Mouse (Mus musculus) midbrain, embryonic 14.5 days (tissue): ENCODE results near the gene Trappc11. TPM values are rescaled to one million over a fixed set of nuclear protein-coding genes. Genes with fewer than 3 reads are reported as not detected.

ENCODE experiments used
- ATAC-seq: fragments of 200-750 bp; cut with Nextera tagmentation; 2 replicates; pipeline ENCODE4 v1.8.0; 2017; ENCODE audit warnings: moderate number of reproducible peaks, moderate library complexity; ENCODE audit not compliant: low FRiP score, low TSS enrichment
- DNase-seq: peaks from one replicate; pipeline ENCODE4 v3.0.0-alpha.2; 2015
- H3K27ac ChIP-seq: fragments of 300-500 bp; sonication (generic); replicated peaks from 2 replicates; pipeline ENCODE4 v1.5.1; 2014; ENCODE audit warnings: mild to moderate bottlenecking, low read depth, low read length, moderate library complexity
- H3K27me3 ChIP-seq: fragments of 300-500 bp; sonication (generic); 2 replicates; pipeline ENCODE4 v1.6.1; 2014; ENCODE audit warnings: low read length, control low read depth, mixed read lengths; ENCODE audit not compliant: control insufficient read depth, insufficient read depth
- H3K36me3 ChIP-seq: fragments of 300-500 bp; sonication (generic); 2 replicates; pipeline ENCODE4 v1.6.1; 2014; ENCODE audit warnings: low read length, control low read depth; ENCODE audit not compliant: control insufficient read depth, insufficient read depth
- H3K4me1 ChIP-seq: fragments of 300-500 bp; sonication (generic); 2 replicates; pipeline ENCODE4 v1.6.1; 2014; ENCODE audit warnings: mild to moderate bottlenecking, antibody characterized with exemption, low read length, control low read depth; ENCODE audit not compliant: control insufficient read depth, insufficient read depth
- H3K4me2 ChIP-seq: fragments of 300-500 bp; sonication (generic); 2 replicates; pipeline ENCODE4 v1.6.1; 2014; ENCODE audit warnings: mild to moderate bottlenecking, low read length, moderate library complexity
- H3K4me3 ChIP-seq: fragments of 300-500 bp; sonication (generic); replicated peaks from 2 replicates; pipeline ENCODE4 v1.5.1; 2014; ENCODE audit warnings: low read depth, low read length
- H3K9ac ChIP-seq: fragments of 300-500 bp; sonication (generic); replicated peaks from 2 replicates; pipeline ENCODE4 v1.6.1; 2014; ENCODE audit warnings: mild to moderate bottlenecking, low read length, moderate library complexity
- H3K9me3 ChIP-seq: fragments of 300-500 bp; sonication (generic); 2 replicates; pipeline ENCODE4 v1.6.1; 2016; ENCODE audit warnings: low read length, control low read depth, mixed read lengths; ENCODE audit not compliant: control insufficient read depth
- WGBS: fragments of 180-500 bp; shearing (Covaris S2); extraction: QIAGEN DNeasy Blood & Tissue Kit; methylation state at CpG from one replicate; pipeline ENCODE4 v1.1.7; 2014; 5-methylcytosine and 5-hydroxymethylcytosine counted together
- polyA plus RNA-seq: library from polyadenylated mRNA; unstranded; fragments of >200 nt; fragmentation: Nextera tagmentation; extraction: Ambion mirVana; gene quantifications from 2 replicates; pipeline ENCODE4 v1.2.1, GENCODE M21; 2014

Trappc11 gene
- polyA plus RNA-seq, 1 experiment from 2014 or later: 50.9 TPM

DNA sequence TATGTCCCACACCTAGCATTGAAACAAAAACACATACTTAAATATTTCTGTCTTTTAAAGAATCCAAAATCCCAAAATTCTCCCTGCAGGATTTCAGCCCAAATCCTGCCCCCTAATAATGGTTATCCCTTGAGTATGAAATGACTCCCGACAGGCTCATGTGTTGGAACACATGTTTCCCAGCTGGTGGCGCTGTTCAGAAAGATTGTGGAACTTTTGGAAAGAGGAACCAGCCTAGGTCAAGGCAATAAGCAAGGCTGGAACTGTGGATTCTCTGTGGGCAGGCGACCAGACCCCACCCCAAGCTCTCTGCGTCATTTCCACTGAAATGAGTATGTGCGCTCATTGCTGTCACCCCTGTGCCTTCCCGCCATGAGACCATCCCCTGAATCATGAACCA is 20.3 kb upstream of the Trappc11 start:
- WGBS: 82% methylated on average over 6 of the region's 6 CpGs
- peak; percentile 16 for DNase-seq
- no peaks in the 10 kb centered on the region for H3K27me3 ChIP-seq

DNA sequence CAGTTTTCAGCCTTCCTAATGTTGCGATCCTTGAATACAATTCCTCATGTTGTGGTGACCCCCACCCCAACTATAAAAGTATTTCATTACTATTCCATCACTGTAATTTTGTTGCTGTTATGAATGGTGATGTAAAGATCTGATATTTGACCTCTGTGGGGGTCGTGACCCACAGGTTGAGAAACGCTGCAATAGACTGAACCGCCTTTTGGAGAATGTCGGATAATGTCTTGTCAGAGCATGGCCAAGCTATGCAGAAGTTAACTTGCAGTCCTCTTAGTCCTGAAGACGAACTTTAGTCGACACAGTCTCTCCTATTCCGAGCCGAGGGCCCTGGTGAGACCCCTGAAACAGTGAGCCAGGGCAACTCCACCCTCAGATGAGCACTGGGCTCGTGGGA is 13.8 kb upstream of the Trappc11 start:
- no peaks in the 10 kb centered on the region for H3K9me3 ChIP-seq
- H3K4me2 ChIP-seq: no peak overlapping the region
- no peak overlapping the region for H3K9ac ChIP-seq
- ATAC-seq (no peak), DNase-seq (no peak)
- no peak overlapping the region for H3K4me3 ChIP-seq
- H3K36me3 ChIP-seq: peaks cover 91% of the 10 kb centered on the region
- no peak overlapping the region for H3K27ac ChIP-seq
- 99% methylated on average over 10 of the region's 10 CpGs for WGBS
- no peaks in the 10 kb centered on the region for H3K27me3 ChIP-seq
- no peaks in the 10 kb centered on the region for H3K4me1 ChIP-seq

More for the DNA sequence above, 20.3 kb upstream of the Trappc11 start:
- H3K4me3 ChIP-seq: no peak overlapping the region
- H3K36me3 ChIP-seq: peaks cover 36% of the 10 kb centered on the region
- no peak overlapping the region for H3K4me2 ChIP-seq
- no peak overlapping the region for H3K9ac ChIP-seq
- no peak overlapping the region for H3K27ac ChIP-seq
- ATAC-seq: no peak
- H3K4me1 ChIP-seq: no peaks in the 10 kb centered on the region
- H3K9me3 ChIP-seq: no peaks in the 10 kb centered on the region

GRCm38 (mm10) chr8:47544094-47544493 is 10.8 kb upstream of the Trappc11 start:
- H3K4me1 ChIP-seq: no peaks in the 10 kb centered on the region
- peaks cover 78% of the 10 kb centered on the region for H3K36me3 ChIP-seq

DNA sequence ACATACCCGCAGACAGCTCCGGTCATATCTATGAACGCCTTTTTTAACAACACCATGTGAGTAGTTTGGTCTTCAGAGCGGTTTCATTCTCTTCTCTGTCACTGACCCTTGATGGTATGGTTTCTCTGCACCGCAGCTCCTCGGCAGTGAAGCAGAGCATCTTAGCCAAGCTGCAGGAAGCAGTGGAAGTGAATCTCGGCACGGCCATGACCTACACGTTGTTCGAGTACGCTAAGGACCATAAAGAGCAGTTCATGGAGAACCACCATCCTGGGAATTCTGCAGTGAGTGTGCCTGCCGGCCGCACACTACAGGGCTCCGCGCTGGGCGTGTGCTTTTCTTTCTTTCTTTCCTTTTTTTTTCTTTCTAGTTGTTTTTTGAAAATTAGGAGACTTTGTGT is 9.5 kb upstream of the Trappc11 start:
- H3K4me1 ChIP-seq: no peaks in the 10 kb centered on the region
- H3K4me3 ChIP-seq: no peak overlapping the region
- no peak overlapping the region for H3K9ac ChIP-seq
- 97% methylated on average over 16 of the region's 16 CpGs for WGBS
- no peak overlapping the region for H3K27ac ChIP-seq
- H3K36me3 ChIP-seq: peaks cover 74% of the 10 kb centered on the region
- no peak for ATAC-seq
- H3K9me3 ChIP-seq: no peaks in the 10 kb centered on the region
- H3K27me3 ChIP-seq: no peaks in the 10 kb centered on the region
- H3K4me2 ChIP-seq: no peak overlapping the region
- no peak for DNase-seq

More at GRCm38 (mm10) chr8:47544094-47544493, 10.8 kb upstream of the Trappc11 start:
- 93% methylated on average over 5 of the region's 5 CpGs for WGBS
- Histone ChIP-seq H3K9ac (no peak overlapping the region), H3K4me3 (no peak overlapping the region), H3K27ac (no peak overlapping the region), H3K9me3 (no peaks in the 10 kb centered on the region), H3K27me3 (no peaks in the 10 kb centered on the region), H3K4me2 (no peak overlapping the region)
- ATAC-seq (no peak), DNase-seq (no peak)

DNA sequence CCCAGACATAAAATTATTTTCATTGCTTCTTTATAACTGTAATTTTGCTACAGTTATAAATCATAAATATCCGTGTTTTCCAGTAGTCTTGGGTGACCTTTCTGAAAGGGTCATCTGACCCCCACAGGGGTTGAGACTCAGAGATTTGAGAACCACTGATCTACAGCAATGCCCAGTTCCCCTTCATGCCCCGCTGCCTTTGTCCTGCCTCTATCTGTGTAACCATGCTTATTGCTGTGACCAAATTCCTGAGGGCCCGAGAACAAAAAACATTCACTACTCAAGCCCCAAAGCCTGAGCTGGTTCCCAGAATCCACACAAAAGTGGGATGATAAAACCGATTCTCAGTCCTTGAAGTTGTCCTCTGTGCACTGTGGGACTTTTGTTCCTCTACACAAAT is 5.1 kb upstream of the Trappc11 start:
- Histone ChIP-seq H3K4me2 (no peak overlapping the region), H3K9me3 (no peaks in the 10 kb centered on the region), H3K27me3 (no peaks in the 10 kb centered on the region), H3K27ac (no peak overlapping the region), H3K4me1 (peaks cover 9% of the 10 kb centered on the region; the same call in 1 of the 2 replicates), H3K4me3 (no peak overlapping the region), H3K36me3 (peaks cover 39% of the 10 kb centered on the region), H3K9ac (no peak overlapping the region)
- no peak for ATAC-seq
- DNase-seq: no peak
- 45% methylated on average over 4 of the region's 4 CpGs for WGBS

GRCm38 (mm10) chr8:47528094-47528493 is 5.2 kb downstream of the Trappc11 start:
- DNase-seq (no peak), ATAC-seq (no peak)
- H3K4me1 ChIP-seq: peaks cover 8% of the 10 kb centered on the region
- H3K27ac ChIP-seq: no peak overlapping the region
- H3K4me2 ChIP-seq: no peak overlapping the region
- no peaks in the 10 kb centered on the region for H3K9me3 ChIP-seq
- peaks cover 52% of the 10 kb centered on the region for H3K36me3 ChIP-seq
- 96% methylated on average over 1 of the region's 1 CpGs for WGBS
- H3K4me3 ChIP-seq: no peak overlapping the region
- H3K27me3 ChIP-seq: no peaks in the 10 kb centered on the region
- no peak overlapping the region for H3K9ac ChIP-seq

GRCm38 (mm10) chr8:47513601-47514000 is 19.7 kb downstream of the Trappc11 start:
- H3K4me1 ChIP-seq: no peaks in the 10 kb centered on the region
- no peak for DNase-seq
- no peak overlapping the region for H3K27ac ChIP-seq
- no peaks in the 10 kb centered on the region for H3K27me3 ChIP-seq
- ATAC-seq: no peak
- H3K4me2 ChIP-seq: no peak overlapping the region
- H3K9me3 ChIP-seq: no peaks in the 10 kb centered on the region
- H3K36me3 ChIP-seq: peaks cover 85% of the 10 kb centered on the region
- 95% methylated on average over 15 of the region's 15 CpGs for WGBS
- H3K4me3 ChIP-seq: no peak overlapping the region
- no peak overlapping the region for H3K9ac ChIP-seq

- no peak for DNase-seq
- Histone ChIP-seq H3K4me3 (no peak overlapping the region), H3K9me3 (no peaks in the 10 kb centered on the region), H3K36me3 (peaks cover 84% of the 10 kb centered on the region), H3K9ac (no peak overlapping the region), H3K4me1 (no peaks in the 10 kb centered on the region), H3K27ac (no peak overlapping the region), H3K4me2 (no peak overlapping the region), H3K27me3 (no peaks in the 10 kb centered on the region)
- 94% methylated on average over 9 of the region's 9 CpGs for WGBS
- ATAC-seq: no peak
Observed at GRCm38 (mm10) chr8:47510930-47511329, 22.3 kb downstream of the Trappc11 start.

DNA sequence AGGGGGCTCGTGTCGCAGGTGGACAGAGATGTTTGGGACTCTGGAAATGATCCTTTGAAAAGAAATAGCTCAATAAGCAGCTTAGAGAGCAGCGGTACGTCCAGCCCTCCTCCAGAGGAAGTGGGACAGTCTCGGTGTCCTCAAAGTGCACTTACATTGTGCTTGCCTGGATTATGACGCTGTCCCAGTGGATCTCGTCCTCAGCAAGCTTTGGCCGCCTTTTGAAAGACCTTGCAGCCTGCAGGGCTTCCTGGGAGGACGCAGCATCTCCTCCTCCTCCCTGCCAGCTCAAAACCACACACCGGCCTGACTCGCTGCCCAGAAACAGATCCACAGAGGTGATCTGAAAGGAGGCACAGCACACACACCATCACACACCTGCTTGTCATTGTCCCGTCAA is 27.8 kb downstream of the Trappc11 start:
- no peak for DNase-seq
- Histone ChIP-seq H3K9ac (no peak overlapping the region), H3K4me1 (no peaks in the 10 kb centered on the region), H3K4me3 (no peak overlapping the region), H3K4me2 (no peak overlapping the region), H3K9me3 (no peaks in the 10 kb centered on the region), H3K27me3 (no peaks in the 10 kb centered on the region), H3K27ac (no peak overlapping the region), H3K36me3 (peaks cover 89% of the 10 kb centered on the region)
- ATAC-seq: no peak
- 80% methylated on average over 12 of the region's 12 CpGs for WGBS
